Mouse (Mus musculus): ENCODE results near the gene Adamts2. TPM values are rescaled to one million over a fixed set of nuclear protein-coding genes. Genes with fewer than 3 reads are reported as not detected.

Gene Adamts2
- polyA plus RNA-seq, 1 experiment from 2014 or later: 0.65 TPM

DNA sequence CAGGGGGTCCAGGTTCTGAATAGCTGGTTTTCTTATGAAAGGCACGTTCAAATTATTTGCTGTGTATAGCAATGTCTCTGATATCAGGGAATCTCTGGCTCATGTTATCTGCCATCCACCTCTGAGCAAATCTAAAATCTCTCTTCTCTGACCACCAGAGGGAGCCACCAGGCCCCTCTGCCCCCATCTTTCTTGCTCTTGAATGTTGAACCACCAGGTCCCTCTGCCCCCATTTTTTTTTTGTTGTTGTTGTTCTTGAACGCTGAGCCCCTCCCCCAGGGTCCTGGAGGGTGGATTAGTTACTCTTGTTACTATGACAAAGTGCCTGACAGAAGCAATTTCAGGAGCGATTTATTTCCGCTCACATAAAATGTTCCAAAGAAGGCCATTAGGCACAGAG is 155.9 kb downstream of the Adamts2 start:
- Histone ChIP-seq H3K4me2 (no peak overlapping the region), H3K4me3 (no peak overlapping the region), H3K9ac (no peak overlapping the region), H3K27ac (no peak overlapping the region), H3K36me3 (ENCODE audit: poor library complexity, severe bottlenecking) (no peaks in the 10 kb centered on the region), H3K27me3 (no peaks in the 10 kb centered on the region), H3K4me1 (no peaks in the 10 kb centered on the region), H3K9me3 (replicated peaks) (no peaks in the 10 kb centered on the region)
- 46% methylated on average over 4 of the region's 4 CpGs for WGBS
- no peak for ATAC-seq

DNA sequence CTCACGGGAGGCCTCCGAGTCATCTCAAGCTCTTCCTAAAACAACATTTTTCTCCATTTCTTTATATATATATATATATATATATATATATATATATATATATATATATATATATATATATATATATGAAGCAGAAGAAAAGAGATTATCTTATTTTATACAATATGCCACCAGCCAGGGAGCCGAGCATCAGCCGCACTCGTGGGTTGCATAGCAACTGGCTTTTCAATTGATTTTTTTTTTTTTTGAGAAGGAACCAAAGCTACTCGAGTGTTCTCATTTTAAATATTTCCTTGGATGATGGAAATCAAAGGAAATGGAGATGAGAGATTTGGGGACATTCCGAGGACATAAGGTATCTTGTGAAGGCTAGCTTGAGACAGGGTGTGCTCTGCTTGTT is 164.6 kb downstream of the Adamts2 start:
- H3K4me1 ChIP-seq: peaks cover 6% of the 10 kb centered on the region
- H3K9ac ChIP-seq: no peak overlapping the region
- H3K4me3 ChIP-seq: no peak overlapping the region
- 88% methylated on average over 7 of the region's 7 CpGs for WGBS
- H3K27ac ChIP-seq: no peak overlapping the region
- no peak for ATAC-seq
- no peaks in the 10 kb centered on the region for H3K27me3 ChIP-seq
- H3K4me2 ChIP-seq: no peak overlapping the region
- no peaks in the 10 kb centered on the region for H3K9me3 ChIP-seq (replicated peaks)
- no peaks in the 10 kb centered on the region for H3K36me3 ChIP-seq (ENCODE audit: poor library complexity, severe bottlenecking)

DNA sequence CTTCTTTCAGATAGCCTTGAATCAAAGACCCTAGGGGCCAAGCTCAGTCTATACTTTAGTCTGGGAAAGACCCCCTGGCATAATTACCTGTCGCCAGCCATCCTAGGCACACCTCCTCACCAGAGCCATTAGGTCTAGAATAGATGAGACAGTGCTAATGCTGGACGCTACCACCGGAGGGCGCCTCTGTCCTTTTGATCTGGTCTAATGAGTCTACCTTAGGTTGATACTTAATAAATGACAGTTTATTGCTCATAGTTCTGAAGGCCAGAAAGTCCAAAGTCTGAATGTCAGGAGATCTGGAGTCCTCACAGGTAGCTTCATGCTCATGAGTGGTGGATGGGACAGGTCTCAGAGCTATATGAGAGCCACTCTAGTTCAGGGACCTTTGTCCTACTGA is 165.2 kb downstream of the Adamts2 start:
- ATAC-seq: no peak
- no peaks in the 10 kb centered on the region for H3K9me3 ChIP-seq (replicated peaks)
- H3K36me3 ChIP-seq (ENCODE audit: poor library complexity, severe bottlenecking): no peaks in the 10 kb centered on the region
- H3K4me1 ChIP-seq: peaks cover 6% of the 10 kb centered on the region
- H3K27me3 ChIP-seq: no peaks in the 10 kb centered on the region
- H3K4me2 ChIP-seq: no peak overlapping the region
- WGBS: 19% methylated on average over 4 of the region's 4 CpGs
- no peak overlapping the region for H3K9ac ChIP-seq
- no peak overlapping the region for H3K4me3 ChIP-seq
- H3K27ac ChIP-seq: no peak overlapping the region

DNA sequence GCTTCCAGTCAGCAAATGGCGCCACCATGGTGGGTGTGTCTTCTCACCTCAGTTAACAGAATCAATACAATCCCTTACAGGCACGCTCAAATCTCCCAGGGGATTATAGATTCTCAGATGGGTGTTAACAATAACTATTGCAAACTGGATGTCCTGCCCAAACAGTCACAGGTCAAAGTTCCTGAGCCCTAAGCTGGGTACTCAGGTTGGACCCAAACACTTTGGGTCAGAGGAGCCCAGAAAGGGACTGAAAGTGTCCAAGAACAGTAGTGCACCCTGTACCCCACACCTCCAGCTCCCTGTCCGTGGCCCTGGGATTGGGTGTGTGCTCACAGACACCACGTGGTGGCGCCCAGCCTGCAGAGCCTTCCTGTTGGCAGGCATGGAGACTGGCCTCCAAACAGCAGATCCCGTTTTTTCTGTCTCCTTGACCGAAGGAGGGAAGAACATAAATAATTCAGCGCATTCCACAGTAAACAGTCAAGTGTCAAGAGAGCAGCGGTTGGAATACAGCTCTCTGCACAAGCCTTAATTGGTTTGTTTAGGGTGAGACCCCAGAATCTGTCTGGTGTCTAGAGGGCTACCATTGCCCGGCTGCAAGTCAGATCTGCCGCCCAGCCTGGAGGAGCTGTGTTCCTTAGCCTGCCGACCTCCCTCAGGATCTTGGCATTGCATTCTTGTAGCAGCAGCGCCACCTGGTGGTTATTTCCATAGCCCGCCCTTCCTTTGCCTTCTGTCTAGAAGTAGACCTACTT is 167.3 kb downstream of the Adamts2 start:
- Histone ChIP-seq H3K9ac (peak overlapping the region; percentile 31), H3K9me3 (replicated peaks) (no peaks in the 10 kb centered on the region), H3K4me2 (peak overlapping the region; percentile 56), H3K4me1 (peaks cover 6% of the 10 kb centered on the region), H3K36me3 (ENCODE audit: poor library complexity, severe bottlenecking) (no peaks in the 10 kb centered on the region), H3K4me3 (peak overlapping the region; percentile 24), H3K27me3 (no peaks in the 10 kb centered on the region), H3K27ac (no peak overlapping the region)
- 14% methylated on average over 14 of the region's 14 CpGs for WGBS
- ATAC-seq: peak; percentile 86

DNA sequence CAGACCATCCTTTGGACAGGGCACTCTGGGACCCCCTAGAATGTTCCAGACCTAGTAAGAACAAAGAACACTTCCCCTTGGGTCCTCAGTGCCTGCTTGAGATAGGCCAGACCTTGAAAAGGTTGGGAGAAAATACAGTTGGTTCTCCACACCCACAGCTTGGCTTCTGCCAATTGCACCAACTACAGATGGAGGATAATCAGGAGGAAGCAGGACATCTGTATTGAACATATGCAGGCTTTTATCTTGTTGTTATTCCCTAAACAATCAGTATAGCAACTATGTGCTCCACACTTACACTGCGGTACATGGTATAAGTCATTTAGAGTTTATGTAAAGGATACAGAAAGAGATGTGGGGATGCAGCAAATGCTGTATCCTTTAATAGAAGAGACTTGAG is 169.1 kb downstream of the Adamts2 start:
- no peak for ATAC-seq
- WGBS: 95% methylated on average over 1 of the region's 1 CpGs

DNA sequence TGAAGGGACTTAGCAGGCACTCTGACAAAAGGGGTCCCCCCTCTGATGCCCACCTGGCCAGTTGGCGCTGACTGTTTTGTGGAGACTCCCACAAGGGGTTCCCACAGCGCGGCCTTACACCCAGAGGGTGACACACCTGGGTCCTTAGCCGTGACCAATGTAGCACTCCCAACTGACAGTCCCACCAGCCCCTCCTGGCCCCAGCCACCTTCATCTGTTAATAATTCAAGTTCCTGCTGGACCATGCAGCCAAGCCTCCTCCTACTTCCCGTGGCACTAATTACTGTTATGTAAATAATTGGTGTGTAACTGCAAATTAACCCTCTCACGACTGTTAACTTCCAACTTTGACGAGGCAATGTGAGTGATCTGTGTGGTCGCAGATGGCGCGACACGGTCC is 195.8 kb downstream of the Adamts2 start:
- H3K36me3 ChIP-seq (ENCODE audit: poor library complexity, severe bottlenecking): no peaks in the 10 kb centered on the region
- H3K9me3 ChIP-seq (replicated peaks): no peaks in the 10 kb centered on the region
- no peak overlapping the region for H3K27ac ChIP-seq
- 70% methylated on average over 11 of the region's 11 CpGs for WGBS
- H3K4me3 ChIP-seq: no peak overlapping the region
- H3K27me3 ChIP-seq: no peaks in the 10 kb centered on the region
- no peak overlapping the region for H3K4me2 ChIP-seq
- no peak overlapping the region for H3K9ac ChIP-seq
- no peak for ATAC-seq
- no peaks in the 10 kb centered on the region; the same call in 1 of the 2 replicates for H3K4me1 ChIP-seq

More for the DNA sequence above, 169.1 kb downstream of the Adamts2 start:
- Histone ChIP-seq H3K9me3 (replicated peaks) (no peaks in the 10 kb centered on the region), H3K27ac (no peak overlapping the region), H3K36me3 (ENCODE audit: poor library complexity, severe bottlenecking) (no peaks in the 10 kb centered on the region), H3K9ac (no peak overlapping the region), H3K4me2 (no peak overlapping the region), H3K4me1 (peaks cover 6% of the 10 kb centered on the region), H3K4me3 (no peak overlapping the region), H3K27me3 (no peaks in the 10 kb centered on the region)

DNA sequence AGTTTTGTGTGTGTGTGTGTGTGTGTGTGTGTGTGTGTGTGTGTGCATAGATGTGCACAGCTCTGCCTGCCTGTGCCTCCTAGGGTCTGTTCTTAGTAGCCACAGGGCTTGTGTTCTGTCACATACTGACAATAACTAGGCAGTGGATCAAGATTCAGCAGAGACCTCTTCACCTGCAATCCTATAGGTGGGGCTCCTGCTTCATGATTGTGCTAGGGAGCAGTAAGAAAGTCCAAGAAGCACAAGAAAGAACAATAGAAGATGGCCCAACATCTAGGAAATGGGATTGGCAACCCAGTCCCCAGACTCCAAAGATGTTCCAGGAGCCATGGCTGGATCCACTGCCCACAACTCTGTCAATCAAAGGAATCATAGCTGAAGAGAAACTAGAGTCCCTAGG is 197.0 kb downstream of the Adamts2 start:
- Histone ChIP-seq H3K36me3 (ENCODE audit: poor library complexity, severe bottlenecking) (no peaks in the 10 kb centered on the region), H3K4me1 (no peaks in the 10 kb centered on the region; the same call in 1 of the 2 replicates), H3K4me3 (no peak overlapping the region), H3K9me3 (replicated peaks) (no peaks in the 10 kb centered on the region), H3K9ac (no peak overlapping the region), H3K27me3 (no peaks in the 10 kb centered on the region), H3K4me2 (no peak overlapping the region), H3K27ac (no peak overlapping the region)
- no peak for ATAC-seq

DNA sequence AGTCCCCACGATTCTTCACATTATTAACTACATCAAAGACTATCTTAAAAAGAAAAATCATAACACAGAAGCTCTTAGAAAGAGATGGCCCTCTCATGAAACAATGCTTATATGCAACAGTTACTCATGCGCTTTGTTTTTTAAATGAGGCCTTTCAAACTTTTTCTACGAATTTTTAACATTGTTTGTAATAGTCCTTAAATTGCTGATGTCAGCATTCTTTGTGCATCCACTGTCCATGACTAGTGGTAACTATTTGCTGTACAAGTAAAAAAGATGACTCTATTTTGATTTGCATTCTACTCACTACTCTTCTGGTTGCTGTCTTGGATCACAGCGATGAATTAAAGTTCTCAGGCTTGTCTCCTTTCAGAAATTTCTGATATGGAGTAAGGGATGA is 212.3 kb downstream of the Adamts2 start:
- no peak overlapping the region for H3K27ac ChIP-seq
- H3K9ac ChIP-seq: no peak overlapping the region
- peaks cover 62% of the 10 kb centered on the region for H3K9me3 ChIP-seq (replicated peaks)
- H3K36me3 ChIP-seq (ENCODE audit: poor library complexity, severe bottlenecking): peaks cover 98% of the 10 kb centered on the region
- H3K4me2 ChIP-seq: no peak overlapping the region
- no peaks in the 10 kb centered on the region for H3K4me1 ChIP-seq
- H3K27me3 ChIP-seq: no peaks in the 10 kb centered on the region
- H3K4me3 ChIP-seq: no peak overlapping the region
- WGBS: 98% methylated on average over 4 of the region's 4 CpGs
- ATAC-seq: no peak

DNA sequence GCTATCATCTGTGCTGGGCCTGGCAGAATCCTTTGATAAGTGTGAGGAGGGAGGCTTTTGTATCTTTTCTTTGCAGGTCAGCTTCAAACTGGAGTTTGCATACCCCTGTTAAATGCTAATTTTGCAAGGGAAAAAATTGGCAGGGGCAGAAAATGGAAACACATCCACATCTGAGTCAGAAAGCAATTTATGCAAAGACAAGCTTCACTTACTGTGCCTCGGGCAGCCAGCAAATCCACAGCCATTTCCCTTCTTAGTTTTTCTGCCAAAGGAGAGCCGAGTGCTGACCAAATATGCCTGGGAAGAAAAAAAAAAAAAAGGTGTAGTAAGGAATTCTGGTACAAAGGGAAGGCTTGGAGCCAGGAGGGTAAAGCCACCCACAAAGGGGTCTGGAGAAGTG is 224.3 kb downstream of the Adamts2 start:
- Histone ChIP-seq H3K4me1 (peaks cover 14% of the 10 kb centered on the region), H3K27me3 (no peaks in the 10 kb centered on the region), H3K27ac (no peak overlapping the region), H3K36me3 (ENCODE audit: poor library complexity, severe bottlenecking) (peaks cover 44% of the 10 kb centered on the region), H3K4me2 (peak overlapping the region; percentile 87), H3K4me3 (peak overlapping the region; percentile 82), H3K9ac (peak overlapping the region; percentile 92), H3K9me3 (replicated peaks) (no peaks in the 10 kb centered on the region)
- WGBS: 57% methylated on average over 2 of the region's 2 CpGs
- no peak for ATAC-seq

DNA sequence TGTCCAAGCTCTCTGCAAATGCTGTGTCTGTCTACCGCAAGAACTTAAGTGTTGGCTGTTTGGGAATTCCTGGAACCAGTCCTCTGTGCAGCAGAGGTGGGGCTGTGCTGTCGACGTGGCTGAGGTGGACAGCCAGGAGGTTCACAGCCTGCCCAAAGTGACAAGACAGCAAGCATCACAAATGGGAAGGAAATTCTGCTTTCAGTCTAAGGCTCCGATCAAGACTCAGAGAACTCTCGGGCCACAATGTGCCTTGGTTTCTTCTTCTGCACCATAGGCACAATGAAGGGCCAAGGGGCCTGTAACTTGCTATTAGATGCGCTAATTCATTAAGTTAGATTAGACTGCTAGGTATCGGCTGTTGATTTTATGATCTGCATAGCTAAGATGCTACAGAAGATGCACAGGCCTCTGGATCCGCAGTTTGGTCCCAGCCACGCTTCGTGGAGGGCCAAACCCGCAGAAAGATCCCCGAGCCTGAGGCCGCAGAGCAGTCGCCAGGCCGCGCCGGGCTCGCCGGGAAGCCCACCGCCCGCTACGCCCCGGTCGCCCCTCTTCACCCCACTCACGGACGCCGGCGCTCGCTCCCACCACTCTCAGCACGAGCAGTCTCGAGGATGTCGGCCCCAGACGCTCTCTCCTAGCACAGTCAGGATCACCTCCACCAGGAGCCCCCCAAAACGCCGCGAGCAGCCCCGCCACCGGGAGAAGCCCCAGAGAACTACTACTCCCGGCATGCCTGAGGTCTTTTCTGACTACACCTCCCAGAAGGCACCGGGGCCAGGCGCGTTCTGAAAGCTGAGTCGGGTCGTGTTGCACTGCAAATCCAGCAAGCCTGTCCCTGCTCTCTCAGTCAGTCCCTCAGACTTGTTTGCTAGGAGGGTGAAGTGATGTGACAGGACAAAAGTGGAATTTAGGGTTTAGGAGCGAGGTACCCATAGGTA is 225.4 kb downstream of the Adamts2 start, which contains the start of gene Zfp354c:
Gene Zfp354c, minus strand, starts transcription at position 715 of the 944 bp plus-strand sequence.
- peak within 1 kb of the TSS; percentile 61 for H3K27ac ChIP-seq
- ATAC-seq: peak; percentile 98
- under 1% methylated on average over 45 of the region's 45 CpGs for WGBS
- H3K27me3 ChIP-seq: no peaks in the 10 kb centered on the region
- peak within 1 kb of the TSS; percentile 92 for H3K9ac ChIP-seq
- H3K9me3 ChIP-seq (replicated peaks): no peaks in the 10 kb centered on the region
- H3K4me1 ChIP-seq: peaks cover 14% of the 10 kb centered on the region
- H3K4me3 ChIP-seq: peak within 1 kb of the TSS; percentile 82
- H3K36me3 ChIP-seq (ENCODE audit: poor library complexity, severe bottlenecking): peaks cover 35% of the 10 kb centered on the region
- H3K4me2 ChIP-seq: peak within 1 kb of the TSS; percentile 87

DNA sequence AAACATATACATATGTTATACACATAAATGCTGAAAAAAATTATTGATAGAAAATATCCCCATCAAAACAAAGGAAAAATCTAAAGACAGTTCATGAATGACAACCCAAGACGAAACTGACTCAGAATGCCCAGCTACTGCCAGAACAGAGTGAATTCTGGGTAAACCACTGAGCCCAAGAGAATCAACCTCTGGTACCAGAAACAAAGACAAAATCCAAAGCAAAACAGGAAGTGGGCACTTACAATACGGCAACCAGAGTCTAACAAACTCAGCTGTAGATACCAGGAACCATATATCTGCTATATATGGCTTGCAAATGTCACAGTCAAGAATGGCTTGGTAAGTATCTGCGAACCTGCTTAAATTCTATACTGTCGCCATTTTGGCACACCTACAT is 233.8 kb downstream of the Adamts2 start:
- Histone ChIP-seq H3K27me3 (no peaks in the 10 kb centered on the region), H3K4me2 (no peak overlapping the region), H3K27ac (no peak overlapping the region), H3K4me3 (no peak overlapping the region), H3K36me3 (ENCODE audit: poor library complexity, severe bottlenecking) (peaks cover 22% of the 10 kb centered on the region), H3K9me3 (replicated peaks) (peaks cover 10% of the 10 kb centered on the region), H3K9ac (no peak overlapping the region), H3K4me1 (peaks cover 9% of the 10 kb centered on the region)
- ATAC-seq: no peak
- WGBS: 93% methylated on average over 4 of the region's 4 CpGs
